Mouse (Mus musculus) cerebellum, postnatal 36 days (tissue): Measurements from ENCODE around the gene Ubr2.
A peak's percentile ranks its signal among the peaks of the same experiment; 100 is the strongest.

Experiments used
- DNase-seq, 2 experiments: peaks; one replicate each; pipeline ENCODE4 v3.0.0; 2021 to 2022; ENCODE audit warnings: mixed read lengths in 2 of 2

The Ubr2 gene

GRCm38 (mm10) chr17:47009898-47010721, at the start of gene Ubr2:
Gene Ubr2, minus strand, starts transcription at chr17:47010556.
- DNase-seq = peak; percentile 92 to 93

GRCm38 (mm10) chr17:47059836-47060360, 49.5 kb upstream of the Ubr2 start:
- DNase-seq = no peak

- no peak for DNase-seq
Observed at GRCm38 (mm10) chr17:47057966-47058365, 47.6 kb upstream of the Ubr2 start.

- no peak for DNase-seq
Observed at GRCm38 (mm10) chr17:47056476-47056875, 46.1 kb upstream of the Ubr2 start.

GRCm38 (mm10) chr17:47055121-47055520, 44.8 kb upstream of the Ubr2 start:
- no peak for DNase-seq

- DNase-seq = no peak
Observed at GRCm38 (mm10) chr17:47054613-47055012, 44.3 kb upstream of the Ubr2 start.

- no peak for DNase-seq
Observed at GRCm38 (mm10) chr17:47050678-47051077, 40.3 kb upstream of the Ubr2 start.

GRCm38 (mm10) chr17:47042866-47043265, 32.5 kb upstream of the Ubr2 start:
- DNase-seq = no peak

GRCm38 (mm10) chr17:47038844-47039803, 28.8 kb upstream of the Ubr2 start:
- DNase-seq = peak; percentile 84 to 85

- DNase-seq = no peak
Observed at GRCm38 (mm10) chr17:47034536-47034935, 24.2 kb upstream of the Ubr2 start.

GRCm38 (mm10) chr17:47033643-47034042, 23.3 kb upstream of the Ubr2 start:
- peak; percentile 47 to 56 for DNase-seq

GRCm38 (mm10) chr17:47024805-47025204, 14.4 kb upstream of the Ubr2 start:
- DNase-seq = no peak

- no peak for DNase-seq
Observed at GRCm38 (mm10) chr17:47023369-47023768, 13.0 kb upstream of the Ubr2 start.

GRCm38 (mm10) chr17:47012896-47013295, 2.5 kb upstream of the Ubr2 start:
- DNase-seq = no peak

- DNase-seq = no peak
Observed at GRCm38 (mm10) chr17:47011661-47012043, 1.3 kb upstream of the Ubr2 start.

GRCm38 (mm10) chr17:47010722-47011660, 635 bp upstream of the Ubr2 start:
- DNase-seq = peak; percentile 70 to 71

GRCm38 (mm10) chr17:47009546-47009897, 834 bp downstream of the Ubr2 start:
- DNase-seq = peak in 1 of 2 experiments; percentile 25

GRCm38 (mm10) chr17:47009016-47009415, 1.3 kb downstream of the Ubr2 start:
- DNase-seq = no peak

- DNase-seq = no peak
Observed at GRCm38 (mm10) chr17:47008506-47008905, 1.9 kb downstream of the Ubr2 start.

GRCm38 (mm10) chr17:47006741-47007140, 3.6 kb downstream of the Ubr2 start:
- DNase-seq = no peak

- no peak for DNase-seq
Observed at GRCm38 (mm10) chr17:47005741-47006405, 4.5 kb downstream of the Ubr2 start.

- no peak for DNase-seq
Observed at GRCm38 (mm10) chr17:47003305-47003704, 7.1 kb downstream of the Ubr2 start.
